Mouse (Mus musculus) urinary bladder, postnatal 14 days (tissue): ENCODE measurements around the gene Arl6ip5.

ENCODE experiments used
- DNase-seq: peaks from one replicate; pipeline ENCODE4 v3.0.0; 2021; ENCODE audit warnings: low spot score

The Arl6ip5 gene

DNA sequence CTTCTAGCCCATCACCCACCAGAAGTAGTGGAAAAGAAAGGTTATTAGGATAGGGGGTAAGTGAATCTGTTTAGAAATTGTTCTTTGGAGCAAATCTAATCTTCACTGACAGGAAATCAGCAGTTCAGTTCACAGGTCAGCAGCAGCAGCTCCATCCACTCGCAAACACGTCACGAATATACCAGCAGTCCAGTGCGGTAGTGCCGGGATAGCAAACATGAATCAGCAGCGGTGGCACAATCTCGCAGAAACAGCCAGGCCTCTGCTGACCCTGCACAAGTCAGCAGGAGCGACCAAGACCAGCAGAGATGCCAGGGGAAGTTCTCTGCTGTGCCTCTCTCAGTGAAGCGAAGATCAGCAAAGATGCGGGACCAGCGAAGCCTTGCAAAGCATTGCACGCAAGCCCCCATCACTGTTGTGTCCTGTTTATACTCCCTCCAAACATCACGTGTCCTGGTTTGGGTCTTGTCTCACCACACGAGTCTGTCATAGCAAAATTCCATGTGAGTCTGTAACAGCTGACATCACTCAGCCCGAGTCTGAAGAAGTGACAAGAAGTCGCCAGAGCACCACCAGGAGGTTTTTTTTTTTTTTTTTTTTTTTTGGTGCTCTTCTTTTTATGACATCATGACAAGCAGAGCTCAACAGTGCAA, 62.7 kb downstream of the Arl6ip5 start:
- DNase-seq: no peak

DNA sequence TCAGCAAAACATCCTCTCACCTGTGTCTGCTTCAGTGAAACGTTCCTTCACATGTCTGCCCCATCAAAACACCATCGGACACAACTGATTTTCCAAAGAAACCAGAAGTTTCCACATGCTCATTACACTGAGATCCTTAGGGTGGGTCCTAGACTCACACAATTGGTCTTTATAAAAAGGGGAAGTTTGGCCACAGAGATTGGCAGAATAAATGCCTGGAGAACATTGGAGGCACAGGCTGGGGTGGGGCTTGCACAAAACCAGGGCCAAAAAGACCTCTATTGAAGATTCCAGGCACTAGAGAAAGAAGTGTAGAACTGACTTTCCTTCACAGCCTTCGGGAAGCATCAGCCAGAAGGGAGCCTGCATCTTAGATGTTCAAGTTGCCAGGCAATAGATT, 63.3 kb downstream of the Arl6ip5 start:
- no peak for DNase-seq

DNA sequence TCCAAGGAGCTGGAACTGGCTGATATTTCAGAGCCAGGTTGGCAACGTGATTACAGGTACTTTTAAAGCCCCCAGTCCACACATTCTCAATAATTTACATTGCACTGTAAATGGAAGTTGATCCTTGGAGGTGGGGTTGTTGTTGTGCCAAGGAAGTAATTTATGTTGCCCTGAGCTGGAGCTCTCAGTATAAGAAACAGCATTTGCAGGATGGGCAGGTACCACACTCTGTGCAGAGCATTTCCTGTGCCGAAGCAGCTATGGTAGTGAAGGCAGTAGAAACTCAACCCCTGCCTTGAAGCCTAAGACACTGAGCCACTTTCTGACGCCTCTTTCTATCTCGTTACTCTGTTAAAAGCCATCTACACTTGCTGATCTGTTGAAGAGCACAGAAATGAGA, 65.3 kb downstream of the Arl6ip5 start:
- no peak for DNase-seq

DNA sequence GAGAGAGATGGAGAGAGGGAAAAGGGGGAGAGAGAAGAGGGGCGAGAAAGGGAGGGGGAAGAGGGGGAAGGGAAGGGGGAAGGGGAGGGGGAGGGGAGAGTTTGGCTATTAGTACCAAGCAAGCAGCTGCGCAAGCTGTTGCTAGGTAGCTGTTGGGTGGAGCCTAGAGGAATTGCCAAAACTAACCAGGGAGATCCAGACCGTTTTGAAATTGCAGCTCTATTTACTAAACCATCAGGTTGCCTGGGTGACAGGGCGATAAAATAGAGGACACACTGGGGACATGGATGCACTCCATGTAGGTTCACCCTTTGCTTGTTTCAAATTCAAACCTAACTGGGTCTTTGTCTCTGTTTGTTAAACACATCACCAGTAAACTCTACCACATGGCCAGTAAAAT, 65.9 kb downstream of the Arl6ip5 start:
- DNase-seq: no peak

DNA sequence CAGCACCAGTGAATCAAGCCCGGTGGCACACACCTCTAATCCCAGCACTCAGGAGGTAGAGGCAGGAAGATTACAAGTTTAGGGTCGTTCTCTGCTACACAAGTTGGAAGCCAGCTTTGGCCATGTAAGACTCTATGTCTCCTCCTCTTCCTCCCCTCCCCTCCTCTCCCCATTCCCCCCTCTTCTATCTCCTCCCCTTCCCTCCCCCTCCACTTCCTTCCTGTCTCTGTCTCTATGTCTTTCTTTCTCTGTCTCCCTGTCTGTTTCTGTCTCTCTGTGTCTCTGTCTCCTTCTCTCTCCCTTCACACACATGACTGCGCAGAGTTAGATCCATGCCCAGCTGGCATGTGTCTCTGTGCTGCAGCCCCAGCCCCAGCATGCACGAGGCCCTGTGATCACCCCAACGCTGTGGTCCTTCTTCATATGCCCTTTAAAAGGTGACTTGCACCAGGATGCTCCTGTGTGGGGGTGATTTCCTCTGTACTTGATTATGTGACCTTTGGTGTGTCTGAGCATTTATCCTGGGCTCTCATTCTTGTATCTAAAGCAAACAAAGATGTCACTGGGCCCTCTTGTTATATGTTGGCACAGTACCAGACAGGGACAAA, 66.5 kb downstream of the Arl6ip5 start:
- no peak for DNase-seq

DNA sequence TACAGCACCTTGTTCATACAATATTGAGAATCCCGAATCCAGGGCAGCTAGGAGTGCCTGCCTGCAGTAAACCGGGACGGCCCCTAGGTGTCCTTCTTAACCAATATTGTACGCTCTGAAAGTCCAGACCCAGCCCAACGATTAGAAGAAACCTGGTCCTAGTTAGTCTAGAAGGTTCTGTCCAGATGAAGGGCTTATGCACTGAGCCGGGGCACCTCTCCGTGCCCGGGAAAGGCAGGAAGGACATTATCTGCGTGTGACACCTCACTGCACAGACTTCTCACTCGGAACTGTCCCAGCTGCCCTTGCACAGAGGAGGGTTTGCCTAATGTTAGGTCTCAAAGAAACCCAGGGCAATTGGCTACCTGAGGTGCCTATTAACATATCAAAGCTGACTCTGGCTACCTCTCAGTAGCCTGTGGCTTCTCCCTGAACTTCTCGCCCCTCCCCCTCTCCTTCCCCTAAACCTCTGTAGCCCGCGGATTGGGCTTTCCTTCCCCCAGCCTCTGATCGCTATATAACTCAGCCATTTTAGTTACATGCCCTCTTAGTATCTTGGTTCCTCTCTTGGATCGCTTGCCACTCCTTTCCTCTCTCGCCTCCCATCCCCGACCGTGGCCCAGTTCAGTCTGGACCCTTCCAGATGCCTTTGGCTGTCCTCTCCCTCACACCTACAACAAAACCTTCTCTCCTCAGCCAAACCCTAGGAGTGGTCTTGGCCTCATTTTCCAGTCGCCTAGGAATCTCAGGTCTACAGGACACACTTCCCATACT, 67.7 kb downstream of the Arl6ip5 start:
- DNase-seq: peak; percentile 83

DNA sequence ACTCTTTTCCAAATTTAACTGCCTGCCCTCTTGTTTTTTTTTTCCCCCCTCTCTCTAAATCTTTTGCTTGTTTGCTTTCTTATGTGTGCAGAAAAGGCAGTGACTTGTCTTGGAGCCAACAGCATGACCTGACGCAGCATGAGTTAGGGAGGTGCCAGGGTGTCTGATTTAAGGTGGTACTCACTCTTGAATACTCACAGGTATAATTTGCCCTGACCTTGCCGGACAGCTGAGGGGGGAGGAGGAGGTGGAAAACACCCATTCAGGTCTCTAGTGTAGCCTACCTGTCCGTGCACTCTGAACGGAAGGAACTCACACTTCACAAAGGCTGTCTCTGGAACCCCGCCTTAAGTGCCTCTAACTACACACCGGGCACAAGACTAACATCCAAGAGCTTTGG, 68.4 kb downstream of the Arl6ip5 start:
- DNase-seq: peak; percentile 32
